Mouse (Mus musculus) cerebellum, adult 9-10 months (tissue): ENCODE measurements at regions not wholly inside any gene's neighbourhood (a gene's known extent, or its start where the extent isn't known, plus 50 kb on each side); places are given as distances from the start of the nearest gene placed in this dataset.

Experiments
- DNase-seq: peaks from one replicate; pipeline ENCODE4 v3.0.0; 2022

GRCm38 (mm10) chr13:113536306-113536705, 82.1 kb downstream of the Snx18 start:
- DNase-seq: no peak

GRCm38 (mm10) chr13:113534664-113535455, 83.5 kb downstream of the Snx18 start:
- no peak for DNase-seq

- no peak for DNase-seq
Measured at GRCm38 (mm10) chr13:113533884-113534445, 84.4 kb downstream of the Snx18 start.

- DNase-seq: no peak
Measured at GRCm38 (mm10) chr13:113526997-113527396, 91.4 kb downstream of the Snx18 start.

GRCm38 (mm10) chr13:113523503-113523902, 94.9 kb downstream of the Snx18 start:
- no peak for DNase-seq

GRCm38 (mm10) chr13:113518144-113518543, 100.2 kb downstream of the Snx18 start:
- no peak for DNase-seq

- no peak for DNase-seq
Measured at GRCm38 (mm10) chr13:113516102-113516501, 102.3 kb downstream of the Snx18 start.

- DNase-seq: peak; percentile 16
Measured at GRCm38 (mm10) chr13:113515162-113515600, 103.2 kb downstream of the Snx18 start.

- peak; percentile 61 for DNase-seq
Measured at GRCm38 (mm10) chr13:113509403-113510185, 108.8 kb downstream of the Snx18 start.

- no peak for DNase-seq
Measured at GRCm38 (mm10) chr13:113508124-113508728, 110.1 kb downstream of the Snx18 start.

GRCm38 (mm10) chr13:113502528-113502927, 115.8 kb downstream of the Snx18 start:
- DNase-seq: no peak

GRCm38 (mm10) chr13:113502059-113502458, 116.3 kb downstream of the Snx18 start:
- no peak for DNase-seq

- no peak for DNase-seq
Measured at GRCm38 (mm10) chr13:113500373-113500990, 117.9 kb downstream of the Snx18 start.

GRCm38 (mm10) chr13:113499079-113499710, 119.2 kb downstream of the Snx18 start:
- DNase-seq: no peak

GRCm38 (mm10) chr13:113495595-113496285, 122.6 kb downstream of the Snx18 start:
- DNase-seq: no peak

GRCm38 (mm10) chr13:113495136-113495535, 123.2 kb downstream of the Snx18 start:
- no peak for DNase-seq

- DNase-seq: no peak
Measured at GRCm38 (mm10) chr13:113494688-113495087, 123.7 kb downstream of the Snx18 start.

- no peak for DNase-seq
Measured at GRCm38 (mm10) chr13:113489951-113490822, 128.2 kb downstream of the Snx18 start.

- no peak for DNase-seq
Measured at GRCm38 (mm10) chr13:113486368-113486955, 131.9 kb downstream of the Snx18 start.

GRCm38 (mm10) chr13:113485511-113485910, 132.9 kb downstream of the Snx18 start:
- no peak for DNase-seq
